ENCODE assay signal across 8 mouse cellular contexts in the genomic region with DNA sequence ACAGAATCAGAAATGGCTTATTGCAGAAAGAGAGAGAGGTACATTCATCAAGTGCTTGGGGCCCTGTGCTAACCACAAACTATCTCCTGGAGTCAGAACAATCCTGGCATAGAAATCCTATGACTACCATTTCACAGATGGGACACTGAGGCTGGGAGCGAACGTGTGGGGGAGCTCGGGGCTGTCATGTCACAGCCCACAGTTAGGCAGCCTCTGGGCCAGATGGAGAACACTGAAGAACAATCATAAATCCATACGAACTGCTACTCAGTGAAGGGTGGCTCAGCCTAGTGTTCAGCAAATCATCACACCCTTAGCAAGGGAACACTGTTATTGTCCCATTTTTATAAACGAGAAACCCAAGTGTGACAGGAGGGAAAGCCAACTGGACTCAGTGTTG. TPM values are rescaled to one million over a fixed set of nuclear protein-coding genes. Genes with fewer than 3 reads are reported as not detected.
A peak's percentile ranks its signal among the peaks of the same experiment; 100 is the strongest.
DNase-seq lines count a peak whose midpoint lies in the region; ATAC-seq and TF ChIP-seq lines count a peak whose summit lies in the region.

No protein-coding gene starts in this region.

- peaks cover 33% of the 10 kb centered on the region for H3K4me1 ChIP-seq in kidney, embryonic 16.5 days (ENCODE audit: insufficient read depth, low read length)
- peaks cover 23% of the 10 kb centered on the region for H3K4me1 ChIP-seq in embryonic facial prominence, embryonic 12.5 days
- peaks cover 11% of the 10 kb centered on the region for H3K4me1 ChIP-seq in hindbrain, postnatal 0 days (ENCODE audit: insufficient read depth, low read length)
- peaks cover 21% of the 10 kb centered on the region for H3K4me1 ChIP-seq in midbrain, embryonic 14.5 days (ENCODE audit: control insufficient read depth, insufficient read depth, low read length)

- peak overlapping the region; percentile 88 for H3K4me3 ChIP-seq in kidney, embryonic 16.5 days (ENCODE audit: low read length)
- H3K4me3 ChIP-seq in embryonic facial prominence, embryonic 12.5 days, result peak overlapping the region; percentile 85
- H3K4me3 ChIP-seq in hindbrain, postnatal 0 days (ENCODE audit: low read length), result peak overlapping the region; percentile 96
- peak overlapping the region; percentile 90 for H3K4me3 ChIP-seq in midbrain, embryonic 14.5 days (replicated peaks; ENCODE audit: low read depth, low read length)

- peak overlapping the region; percentile 85 for H3K4me2 ChIP-seq in kidney, embryonic 16.5 days (replicated peaks; ENCODE audit: low read depth, low read length)
- H3K4me2 ChIP-seq in embryonic facial prominence, embryonic 12.5 days (replicated peaks), result peak overlapping the region; percentile 72
- H3K4me2 ChIP-seq in hindbrain, postnatal 0 days (ENCODE audit: low read depth, low read length), result peak overlapping the region; percentile 80
- peak overlapping the region; percentile 83 for H3K4me2 ChIP-seq in midbrain, embryonic 14.5 days (ENCODE audit: low read length)

- no peaks in the 10 kb centered on the region for H3K27me3 ChIP-seq in kidney, embryonic 16.5 days (ENCODE audit: insufficient read depth, low read length)
- H3K27me3 ChIP-seq in embryonic facial prominence, embryonic 12.5 days, result no peaks in the 10 kb centered on the region
- no peaks in the 10 kb centered on the region for H3K27me3 ChIP-seq in hindbrain, postnatal 0 days (ENCODE audit: insufficient read depth, low read length)
- no peaks in the 10 kb centered on the region for H3K27me3 ChIP-seq in midbrain, embryonic 14.5 days (ENCODE audit: control insufficient read depth, insufficient read depth, low read length)

- H3K9me3 ChIP-seq in kidney, embryonic 16.5 days (ENCODE audit: low read length), result no peaks in the 10 kb centered on the region
- H3K9me3 ChIP-seq in embryonic facial prominence, embryonic 12.5 days, result no peaks in the 10 kb centered on the region
- H3K9me3 ChIP-seq in hindbrain, postnatal 0 days (ENCODE audit: low read length), result no peaks in the 10 kb centered on the region
- H3K9me3 ChIP-seq in midbrain, embryonic 14.5 days (ENCODE audit: control insufficient read depth, low read length), result no peaks in the 10 kb centered on the region

- DNase-seq in kidney, adult 8-10 months, result no peak
- DNase-seq in hindbrain, postnatal 0 days (ENCODE audit: low spot score), result no peak
- no peak for DNase-seq in midbrain, embryonic 14.5 days
- DNase-seq in right cerebral cortex, postnatal 4 days, result no peak
- no peak for DNase-seq in left cerebral cortex, adult 8-10 months (ENCODE audit: low spot score in 2 of 2)

- H3K27ac ChIP-seq in kidney, embryonic 16.5 days (ENCODE audit: low read length), result no peak overlapping the region
- no peak overlapping the region for H3K27ac ChIP-seq in embryonic facial prominence, embryonic 12.5 days
- H3K27ac ChIP-seq in hindbrain, postnatal 0 days, result no peak overlapping the region
- no peak overlapping the region for H3K27ac ChIP-seq in midbrain, embryonic 14.5 days (replicated peaks; ENCODE audit: low read depth, low read length)

- 56% methylated on average over 5 of the region's 5 CpGs for WGBS in kidney, embryonic 16.5 days
- 73% methylated on average over 5 of the region's 5 CpGs for WGBS in embryonic facial prominence, embryonic 12.5 days
- 46% methylated on average over 5 of the region's 5 CpGs for WGBS in hindbrain, postnatal 0 days
- WGBS in midbrain, embryonic 14.5 days, result 65% methylated on average over 5 of the region's 5 CpGs

- peak overlapping the region; percentile 85 for H3K9ac ChIP-seq in kidney, embryonic 16.5 days (replicated peaks; ENCODE audit: low read length)
- 0 out of 2 replicates have a peak overlapping the region, but pooled peaks have one; percentile 84 for H3K9ac ChIP-seq in embryonic facial prominence, embryonic 12.5 days
- H3K9ac ChIP-seq in hindbrain, postnatal 0 days (replicated peaks; ENCODE audit: low read length), result peak overlapping the region; percentile 81
- peak overlapping the region; percentile 76; the same call in 1 of the 2 replicates for H3K9ac ChIP-seq in midbrain, embryonic 14.5 days (replicated peaks; ENCODE audit: low read length)

- TF ChIP-seq CTCF in hindbrain, postnatal 0 days (IDR thresholded peaks at IDR 0.05; ENCODE audit: low read depth), result no peak

- ATAC-seq in kidney, embryonic 16.5 days (ENCODE audit: low FRiP score, low TSS enrichment), result no peak
- no peak for ATAC-seq in embryonic facial prominence, embryonic 12.5 days (ENCODE audit: insufficient number of reproducible peaks, insufficient read depth, low FRiP score, low TSS enrichment)
- no peak for ATAC-seq in hindbrain, postnatal 0 days
- ATAC-seq in midbrain, embryonic 14.5 days (ENCODE audit: low FRiP score, low TSS enrichment), result no peak
- no peak for ATAC-seq in monocyte, adult 5-6 weeks (replicated peaks; ENCODE audit: insufficient number of reproducible peaks, low FRiP score, low TSS enrichment, poor library complexity, severe bottlenecking)

- H3K36me3 ChIP-seq in kidney, embryonic 16.5 days (ENCODE audit: insufficient read depth, low read length), result no peaks in the 10 kb centered on the region
- H3K36me3 ChIP-seq in embryonic facial prominence, embryonic 12.5 days, result no peaks in the 10 kb centered on the region
- no peaks in the 10 kb centered on the region for H3K36me3 ChIP-seq in hindbrain, postnatal 0 days (ENCODE audit: insufficient read depth, low read length)
- no peaks in the 10 kb centered on the region for H3K36me3 ChIP-seq in midbrain, embryonic 14.5 days (ENCODE audit: control insufficient read depth, insufficient read depth, low read length)

RNA-seq across cellular contexts. Expression of a gene that starts 1.3 kb away (rescaled TPM):
- polyA plus RNA-seq in kidney, embryonic 16.5 days (2015; fragmentation: Nextera tagmentation; extraction: Ambion mirVana), result 15.3 and 15.8 TPM in 2 replicates
- polyA plus RNA-seq in embryonic facial prominence, embryonic 12.5 days (2016; fragmentation: Nextera tagmentation; extraction: Ambion mirVana), result 13.8 and 16.3 TPM in 2 replicates
- total RNA-seq in hindbrain, postnatal 0 days (2014; rRNA removed), result 108 and 110 TPM in 2 replicates
- 15.2 and 19.7 TPM in 2 replicates for polyA plus RNA-seq in hindbrain, postnatal 0 days (2015; fragmentation: Nextera tagmentation; extraction: Ambion mirVana)
- polyA plus RNA-seq in midbrain, embryonic 14.5 days (2014; fragmentation: Nextera tagmentation; extraction: Ambion mirVana), result 16.1 and 17.6 TPM in 2 replicates
- total RNA-seq in monocyte, adult 5-6 weeks (2017), result 12.2 to 30.0 TPM (median 15.8 TPM) in 3 replicates
- total RNA-seq in left cerebral cortex, adult 8-10 months (2022), result 10 to 100 TPM; 55.2 to 64.7 (median 57.8) TPM
